Mouse (Mus musculus): ENCODE data around the gene Gdpd3. TPM values are rescaled to one million over a fixed set of nuclear protein-coding genes. Genes with fewer than 3 reads are reported as not detected.

Gene Gdpd3
- polyA plus RNA-seq, 1 experiment, result 35.7 TPM

DNA sequence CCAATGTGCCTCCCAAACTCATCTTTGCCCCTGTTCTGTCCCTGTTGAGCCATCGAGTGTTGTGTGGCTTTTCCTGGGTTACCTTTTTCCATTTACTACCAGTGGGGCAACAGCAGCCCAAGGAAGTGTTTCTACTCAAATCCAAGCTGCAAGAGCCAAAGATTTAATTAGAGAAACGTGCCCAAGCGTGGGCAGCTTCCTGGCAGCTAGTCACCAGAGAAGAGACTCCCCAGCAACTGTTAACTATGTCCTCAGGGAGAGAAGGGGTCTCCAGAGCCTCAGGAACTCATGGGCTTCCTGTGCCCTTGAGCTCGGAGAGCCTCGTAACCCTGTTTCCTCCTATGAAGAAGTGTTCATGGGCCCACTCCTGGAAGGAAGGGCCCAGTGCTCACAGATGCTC, 25.2 kb upstream of the Gdpd3 start:
- TF ChIP-seq CTCF (IDR thresholded peaks at IDR 0.05; ENCODE audit: insufficient read depth, low read length), result no peak
- TF ChIP-seq POLR2A (IDR thresholded peaks at IDR 0.05; ENCODE audit: borderline replicate concordance, extremely low read depth, low read depth, low read length), result no peak
- no peak for DNase-seq
- WGBS, result 62% methylated on average over 5 of the region's 5 CpGs

DNA sequence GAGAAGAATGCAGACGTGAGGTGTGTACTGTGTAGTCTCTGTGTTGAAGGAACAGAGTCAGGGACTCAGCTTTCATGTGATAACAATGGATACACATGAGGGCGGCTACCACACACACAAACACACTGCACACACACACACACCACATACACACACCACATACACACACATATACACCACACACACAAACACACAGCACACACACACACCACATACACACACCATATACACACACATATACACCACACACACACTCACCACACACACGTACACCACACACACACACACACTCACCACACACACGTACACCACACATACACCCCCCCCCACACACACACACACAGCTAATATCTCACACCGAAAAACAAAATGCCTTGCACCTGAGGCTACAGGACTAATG, 24.7 kb upstream of the Gdpd3 start:
- H3K4me1 ChIP-seq (ENCODE audit: control insufficient read depth, insufficient read depth, low read length), result peaks cover 2% of the 10 kb centered on the region; the same call in 1 of the 2 replicates
- 72% methylated on average over 5 of the region's 5 CpGs for WGBS
- no peak overlapping the region for H3K4me3 ChIP-seq (replicated peaks; ENCODE audit: extremely low read depth, low read depth, low read length)
- TF ChIP-seq POLR2A (IDR thresholded peaks at IDR 0.05; ENCODE audit: borderline replicate concordance, extremely low read depth, low read depth, low read length) (no peak), CTCF (IDR thresholded peaks at IDR 0.05; ENCODE audit: insufficient read depth, low read length) (no peak)
- no peak for DNase-seq

More for the DNA sequence above, 25.2 kb upstream of the Gdpd3 start:
- H3K4me1 ChIP-seq (ENCODE audit: control insufficient read depth, insufficient read depth, low read length), result peaks cover under 1% of the 10 kb centered on the region; the same call in 1 of the 2 replicates
- H3K4me3 ChIP-seq (replicated peaks; ENCODE audit: extremely low read depth, low read depth, low read length), result no peak overlapping the region

DNA sequence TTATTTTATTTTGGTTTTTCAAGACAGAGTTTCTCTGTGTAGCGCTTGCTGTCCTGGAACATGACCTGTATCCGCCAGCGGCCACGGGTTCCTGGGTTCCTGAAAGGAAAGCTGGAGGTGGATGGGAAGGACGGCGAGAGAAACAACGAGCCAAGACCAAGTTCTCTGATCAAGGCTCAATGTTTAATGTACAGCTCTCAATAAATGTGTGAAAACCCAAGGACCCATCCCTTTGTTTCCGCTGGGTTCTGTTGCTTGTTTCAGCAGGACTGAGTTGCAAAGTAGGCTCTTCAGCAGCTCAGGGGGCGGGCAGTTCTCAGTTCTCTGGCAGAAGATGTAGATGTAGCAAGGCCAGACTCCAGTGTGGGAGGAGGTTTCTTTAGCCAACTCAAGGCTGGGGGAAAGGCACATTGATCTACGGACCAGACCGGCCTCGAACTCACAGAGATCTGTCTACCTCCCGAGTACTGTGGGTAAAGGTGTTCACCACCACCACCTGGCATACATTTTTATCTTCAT, 24.1 kb upstream of the Gdpd3 start:
- 86% methylated on average over 13 of the region's 13 CpGs for WGBS

DNA sequence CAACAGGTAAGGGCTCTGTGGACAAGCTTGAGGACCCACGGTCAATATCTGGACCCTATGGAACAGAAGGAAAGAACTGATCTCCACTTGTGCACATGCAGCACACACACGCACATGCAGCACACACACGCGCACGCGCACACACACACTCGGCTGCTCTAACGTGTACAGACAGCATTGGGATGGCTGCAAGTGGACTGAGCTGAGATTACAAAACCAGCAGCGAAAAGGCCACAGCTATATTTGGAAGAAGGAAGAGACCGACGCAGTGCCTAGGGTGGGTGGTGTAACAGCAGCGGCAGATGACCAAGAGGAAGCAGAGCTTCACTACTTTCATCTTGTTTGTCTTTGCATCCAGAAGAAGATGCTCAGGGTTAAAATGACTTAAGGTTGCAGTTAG, 20.1 kb upstream of the Gdpd3 start:
- H3K4me3 ChIP-seq (replicated peaks; ENCODE audit: extremely low read depth, low read depth, low read length), result no peak overlapping the region
- peak; percentile 16; the same call in 1 of the 2 replicates for TF ChIP-seq POLR2A (IDR thresholded peaks at IDR 0.05; ENCODE audit: borderline replicate concordance, extremely low read depth, low read depth, low read length)
- TF ChIP-seq CTCF (IDR thresholded peaks at IDR 0.05; ENCODE audit: insufficient read depth, low read length), result no peak
- H3K4me1 ChIP-seq (ENCODE audit: control insufficient read depth, insufficient read depth, low read length), result peaks cover 6% of the 10 kb centered on the region
- no peak for DNase-seq
- 75% methylated on average over 12 of the region's 12 CpGs for WGBS

More for the DNA sequence above, 24.1 kb upstream of the Gdpd3 start:
- no peak overlapping the region for H3K4me3 ChIP-seq (replicated peaks; ENCODE audit: extremely low read depth, low read depth, low read length)
- peaks cover 4% of the 10 kb centered on the region; the same call in 1 of the 2 replicates for H3K4me1 ChIP-seq (ENCODE audit: control insufficient read depth, insufficient read depth, low read length)
- DNase-seq, result no peak
- TF ChIP-seq POLR2A (IDR thresholded peaks at IDR 0.05; ENCODE audit: borderline replicate concordance, extremely low read depth, low read depth, low read length) (no peak), CTCF (IDR thresholded peaks at IDR 0.05; ENCODE audit: insufficient read depth, low read length) (no peak)

DNA sequence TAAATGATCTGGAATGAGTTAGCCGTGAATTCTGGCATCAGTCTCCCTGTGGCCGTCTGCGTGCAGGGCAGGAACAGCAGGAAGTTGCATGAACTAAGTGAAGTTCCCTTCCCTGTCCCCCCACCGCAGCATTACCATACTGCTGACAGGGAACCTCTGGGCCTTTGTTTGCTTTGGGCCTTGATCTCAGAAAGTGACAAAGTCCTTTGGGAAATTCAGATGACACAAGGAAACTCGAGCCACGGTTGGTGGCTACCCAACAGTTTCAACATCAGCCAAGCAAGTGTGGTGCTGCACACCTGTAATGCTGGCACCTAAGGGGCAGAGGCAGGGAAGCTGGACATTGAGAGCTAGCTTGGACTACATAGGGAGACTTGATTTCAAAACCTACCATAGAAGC, 19.3 kb upstream of the Gdpd3 start:
- no peak for DNase-seq
- H3K4me3 ChIP-seq (replicated peaks; ENCODE audit: extremely low read depth, low read depth, low read length), result no peak overlapping the region
- peak; percentile 11; the same call in 1 of the 2 replicates for TF ChIP-seq POLR2A (IDR thresholded peaks at IDR 0.05; ENCODE audit: borderline replicate concordance, extremely low read depth, low read depth, low read length)
- no peak for TF ChIP-seq CTCF (IDR thresholded peaks at IDR 0.05; ENCODE audit: insufficient read depth, low read length)
- 13% methylated on average over 6 of the region's 6 CpGs for WGBS
- H3K4me1 ChIP-seq (ENCODE audit: control insufficient read depth, insufficient read depth, low read length), result peaks cover 6% of the 10 kb centered on the region

DNA sequence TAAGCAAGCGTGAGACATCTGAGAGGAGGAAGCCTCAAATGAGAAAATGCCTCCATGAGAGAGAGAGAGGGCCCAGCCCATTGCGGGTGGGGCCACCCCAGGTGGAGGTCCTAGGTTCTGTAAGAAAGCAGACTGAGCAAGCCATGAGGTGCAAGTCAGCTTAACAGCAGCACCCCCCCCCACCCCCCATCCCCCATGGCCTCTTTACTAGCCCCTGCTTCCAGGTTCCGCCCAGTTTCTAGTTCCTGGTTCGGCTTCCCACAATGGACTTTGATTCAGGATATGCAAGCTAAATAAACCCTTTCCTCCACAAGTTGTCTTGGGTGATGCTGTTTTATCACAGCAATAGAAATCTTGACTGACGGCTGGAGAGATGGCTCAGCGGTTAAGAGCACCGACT, 17.3 kb upstream of the Gdpd3 start:
- H3K4me1 ChIP-seq (ENCODE audit: control insufficient read depth, insufficient read depth, low read length), result peaks cover 6% of the 10 kb centered on the region
- TF ChIP-seq POLR2A (IDR thresholded peaks at IDR 0.05; ENCODE audit: borderline replicate concordance, extremely low read depth, low read depth, low read length) (no peak), CTCF (IDR thresholded peaks at IDR 0.05; ENCODE audit: insufficient read depth, low read length) (no peak)
- H3K4me3 ChIP-seq (replicated peaks; ENCODE audit: extremely low read depth, low read depth, low read length), result no peak overlapping the region
- DNase-seq, result no peak
- 38% methylated on average over 7 of the region's 7 CpGs for WGBS

DNA sequence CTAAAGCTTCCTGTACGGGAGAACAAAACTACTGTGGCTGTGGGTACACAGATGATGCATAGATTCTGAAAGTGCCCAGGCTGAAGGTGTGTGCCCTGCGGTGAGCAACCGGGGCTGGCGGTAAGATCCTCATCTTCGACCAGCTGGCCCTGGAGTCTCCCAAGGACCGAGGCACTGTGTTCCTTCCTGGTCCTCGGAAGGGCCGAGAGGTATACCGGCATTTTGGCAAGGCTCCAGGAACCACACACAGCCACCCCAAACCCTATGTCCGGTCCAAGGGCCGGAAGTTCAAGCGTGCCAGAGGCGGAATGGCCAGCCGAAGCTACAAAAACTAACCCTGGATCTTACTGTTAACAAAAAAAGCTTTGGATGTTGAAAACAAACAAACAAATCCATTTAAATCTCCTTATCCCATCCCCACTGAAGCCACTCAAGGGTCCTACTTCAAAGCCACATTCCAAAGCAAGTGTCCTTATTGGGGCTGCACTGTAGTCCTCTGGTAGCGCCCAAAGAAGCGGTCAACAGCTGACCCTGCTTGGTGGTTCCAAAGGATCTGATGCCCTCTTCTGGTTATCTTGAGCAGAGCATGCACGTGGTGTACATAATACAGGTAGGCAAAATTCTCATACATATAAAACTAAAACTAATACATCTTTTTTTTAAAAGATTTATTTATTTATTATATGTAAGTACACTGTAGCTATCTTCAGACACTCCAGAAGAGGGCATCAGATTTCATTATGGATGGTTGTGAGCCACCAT, 16.4 kb upstream of the Gdpd3 start:
- no peak for DNase-seq
- WGBS, result 71% methylated on average over 17 of the region's 17 CpGs
- TF ChIP-seq POLR2A (IDR thresholded peaks at IDR 0.05; ENCODE audit: borderline replicate concordance, extremely low read depth, low read depth, low read length) (no peak), CTCF (IDR thresholded peaks at IDR 0.05; ENCODE audit: insufficient read depth, low read length) (no peak)
- H3K4me3 ChIP-seq (replicated peaks; ENCODE audit: extremely low read depth, low read depth, low read length), result no peak overlapping the region
- peaks cover 6% of the 10 kb centered on the region for H3K4me1 ChIP-seq (ENCODE audit: control insufficient read depth, insufficient read depth, low read length)

DNA sequence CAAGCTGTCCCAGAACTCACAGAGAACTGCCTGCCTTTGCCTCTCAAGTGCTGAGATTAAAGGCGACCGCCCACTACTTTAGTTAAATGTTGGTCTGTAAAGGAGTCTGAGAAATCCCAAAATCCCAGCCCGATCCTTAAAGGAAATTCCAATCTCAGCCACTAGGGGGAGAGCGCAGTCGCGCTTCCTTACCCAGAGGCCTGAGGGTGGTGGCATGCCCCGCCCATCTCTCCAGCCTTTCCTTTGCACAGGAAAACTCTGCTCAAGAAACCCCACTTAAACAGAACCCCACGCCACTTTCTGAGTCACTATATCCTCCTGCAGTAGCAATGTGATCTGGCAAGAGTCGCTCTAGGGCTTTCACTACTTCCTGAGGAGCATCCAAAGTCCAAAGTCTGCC, 11.3 kb upstream of the Gdpd3 start:
- TF ChIP-seq POLR2A (IDR thresholded peaks at IDR 0.05; ENCODE audit: borderline replicate concordance, extremely low read depth, low read depth, low read length) (no peak), CTCF (IDR thresholded peaks at IDR 0.05; ENCODE audit: insufficient read depth, low read length) (peak; percentile 85)
- Histone ChIP-seq H3K4me1 (ENCODE audit: control insufficient read depth, insufficient read depth, low read length) (no peaks in the 10 kb centered on the region), H3K4me3 (replicated peaks; ENCODE audit: extremely low read depth, low read depth, low read length) (no peak overlapping the region)
- WGBS, result 1% methylated on average over 9 of the region's 9 CpGs
- DNase-seq, result peak; percentile 74

DNA sequence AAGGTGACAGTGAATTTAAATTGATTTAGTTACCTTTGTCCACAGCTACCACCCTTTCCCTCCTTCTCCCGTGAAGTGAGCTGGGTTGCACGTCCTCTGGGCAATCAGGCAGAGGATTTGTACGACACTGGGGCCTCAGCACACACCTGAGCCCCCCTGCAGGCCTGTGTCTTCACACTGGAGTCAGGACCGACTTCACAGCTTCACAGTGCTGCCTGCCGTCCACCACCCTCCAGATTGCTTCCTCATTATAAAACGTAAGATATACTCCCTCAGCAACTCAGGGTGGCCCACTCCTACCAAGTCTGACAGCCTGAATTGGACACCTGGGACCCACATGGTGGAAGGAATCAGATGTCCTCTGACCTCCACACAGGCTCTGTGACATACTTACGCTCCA, 7.6 kb upstream of the Gdpd3 start:
- Histone ChIP-seq H3K4me3 (replicated peaks; ENCODE audit: extremely low read depth, low read depth, low read length) (no peak overlapping the region), H3K4me1 (ENCODE audit: control insufficient read depth, insufficient read depth, low read length) (peaks cover 18% of the 10 kb centered on the region)
- no peak for DNase-seq
- WGBS, result 76% methylated on average over 7 of the region's 7 CpGs
- TF ChIP-seq POLR2A (IDR thresholded peaks at IDR 0.05; ENCODE audit: borderline replicate concordance, extremely low read depth, low read depth, low read length) (no peak), CTCF (IDR thresholded peaks at IDR 0.05; ENCODE audit: insufficient read depth, low read length) (no peak)

Data from lung, adult 2 months (tissue).